Mouse (Mus musculus) layer of hippocampus, adult 2 months (tissue): ENCODE results near the gene Dgcr8. TPM values are rescaled to one million over a fixed set of nuclear protein-coding genes. Genes with fewer than 3 reads are reported as not detected.

ENCODE experiments used
- DNase-seq, 2 experiments: peaks; one replicate each; pipeline ENCODE4 v3.0.0; 2022; ENCODE audit warnings: low spot score in 2 of 2
- H3K27ac ChIP-seq: fragments of 200-600 bp; 2 replicates; pipeline ENCODE4 v1.8.1; 2022
- H3K4me3 ChIP-seq: fragments of 200-600 bp; 2 replicates; pipeline ENCODE4 v1.8.1; 2022; ENCODE audit warnings: mild to moderate bottlenecking
- CTCF ChIP-seq: fragments of 200-600 bp; conservative IDR thresholded peaks from 2 replicates; pipeline ENCODE4 v1.8.1; 2022; ENCODE audit warnings: antibody characterized with exemption, mild to moderate bottlenecking, moderate library complexity
- total RNA-seq, 2 experiments: library from RNA; stranded (reverse); gene quantifications; 2 replicates each; pipeline ENCODE4 v1.2.3; 2021

Gene Dgcr8
- total RNA-seq, 2 experiments from 2014 or later, result 46.1 to 46.7 TPM

DNA sequence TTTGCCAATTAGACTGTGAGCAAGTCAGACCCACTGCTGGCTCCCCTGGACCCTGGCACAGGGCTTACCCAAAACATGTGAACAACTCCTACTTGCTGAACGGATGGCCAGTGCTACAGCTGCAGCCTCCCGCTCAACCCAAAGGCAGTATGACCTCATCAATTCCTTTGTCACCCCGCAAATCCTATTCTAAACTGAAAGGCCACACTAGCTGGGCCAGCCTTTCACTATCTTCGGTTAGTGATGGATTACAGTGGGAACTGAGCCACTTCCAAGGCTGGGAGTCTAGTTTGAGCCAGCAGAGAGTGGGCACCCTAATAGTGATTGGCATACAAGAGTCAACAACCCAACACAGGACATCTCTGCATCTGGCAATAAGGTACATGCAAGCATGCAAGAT, 880 bp downstream of the Dgcr8 start:
- DNase-seq, result no peak
- peak overlapping the region; percentile 85 for H3K27ac ChIP-seq
- H3K4me3 ChIP-seq, result peak overlapping the region; percentile 67
- TF ChIP-seq CTCF, result no peak

DNA sequence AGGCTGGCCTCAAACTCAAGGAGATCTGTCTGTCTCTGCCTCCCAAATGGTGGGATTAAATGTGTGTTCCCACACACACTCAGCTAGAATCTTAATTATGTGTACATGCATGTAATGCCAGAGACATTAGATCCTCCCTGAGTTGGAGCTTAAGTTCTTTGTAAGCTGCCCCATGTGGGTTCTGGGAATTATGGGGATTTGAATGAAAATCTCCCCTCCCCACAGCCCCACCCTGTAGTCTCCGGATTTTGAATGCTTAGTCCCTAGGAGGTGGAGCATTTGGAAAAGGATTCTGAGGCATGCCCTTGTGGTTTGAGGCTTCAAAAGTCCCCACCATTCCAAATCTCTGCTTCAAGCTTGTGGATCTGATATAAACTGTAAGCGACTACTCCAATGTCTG, 13.9 kb downstream of the Dgcr8 start:
- no peak overlapping the region for H3K27ac ChIP-seq
- TF ChIP-seq CTCF, result no peak
- DNase-seq, result no peak
- H3K4me3 ChIP-seq, result no peak overlapping the region

DNA sequence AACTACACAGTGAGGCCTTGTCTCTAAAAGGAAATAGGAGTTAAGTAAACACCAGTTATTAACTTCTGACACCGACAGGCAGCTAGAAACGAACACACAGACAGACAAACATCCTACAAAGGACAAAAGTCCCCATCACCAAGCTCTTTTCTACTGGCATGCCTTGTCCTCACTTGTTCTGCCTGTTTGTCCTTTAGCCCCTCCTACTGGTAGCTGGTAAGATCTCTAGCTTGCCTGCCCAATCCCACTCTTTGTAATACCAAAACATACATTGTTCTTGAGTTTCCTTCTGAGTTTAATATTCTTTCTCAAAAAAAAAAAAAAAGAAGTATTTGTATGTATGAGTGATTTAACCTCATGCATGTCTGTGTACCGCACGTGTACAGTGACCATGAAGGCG, 20.9 kb downstream of the Dgcr8 start:
- TF ChIP-seq CTCF, result peak; percentile 70
- H3K27ac ChIP-seq, result no peak overlapping the region
- no peak overlapping the region for H3K4me3 ChIP-seq
- no peak for DNase-seq

DNA sequence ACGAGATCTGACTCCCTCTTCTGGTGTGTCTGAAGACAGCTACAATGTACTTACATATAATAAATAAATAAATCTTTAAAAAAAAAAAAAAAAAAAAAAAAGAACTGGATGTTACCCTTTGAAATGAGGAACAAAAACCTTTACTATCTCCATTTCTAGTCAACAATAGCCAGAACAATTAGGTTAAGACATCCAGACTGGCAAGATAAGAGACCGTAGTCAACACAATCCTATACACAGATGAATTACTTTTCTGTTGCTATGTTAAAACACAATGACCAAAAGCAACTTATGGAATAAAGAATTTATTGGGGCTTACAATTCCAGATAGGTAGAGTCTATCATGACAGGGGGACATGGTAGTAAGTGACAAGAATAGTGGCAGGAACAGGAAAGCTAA, 24.0 kb downstream of the Dgcr8 start:
- no peak for DNase-seq
- Histone ChIP-seq H3K4me3 (no peak overlapping the region), H3K27ac (no peak overlapping the region)
- no peak for TF ChIP-seq CTCF

DNA sequence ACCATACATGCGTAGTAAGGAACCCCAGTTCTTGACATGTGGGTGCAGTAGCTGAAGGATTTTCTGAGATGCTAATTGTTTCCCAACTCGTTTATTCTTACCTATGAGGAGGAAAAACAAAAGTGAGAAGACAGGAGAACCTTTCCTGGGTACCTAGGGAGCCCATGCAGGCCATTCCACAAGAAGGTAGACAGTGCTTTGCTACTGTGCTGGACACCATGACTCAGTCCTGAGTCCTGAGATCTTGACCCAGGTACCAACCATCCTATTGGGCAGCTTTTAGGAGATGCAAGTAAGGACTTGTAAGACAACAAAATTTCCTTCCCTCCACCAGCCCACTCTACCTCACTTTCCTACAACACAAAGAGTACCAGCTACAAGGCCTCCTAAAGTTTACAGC, 30.8 kb downstream of the Dgcr8 start, which contains the start of gene Gm49776:
Gm49776 (minus strand) TSS at position 101 of the 400 bp plus-strand sequence.
- DNase-seq, result no peak

DNA sequence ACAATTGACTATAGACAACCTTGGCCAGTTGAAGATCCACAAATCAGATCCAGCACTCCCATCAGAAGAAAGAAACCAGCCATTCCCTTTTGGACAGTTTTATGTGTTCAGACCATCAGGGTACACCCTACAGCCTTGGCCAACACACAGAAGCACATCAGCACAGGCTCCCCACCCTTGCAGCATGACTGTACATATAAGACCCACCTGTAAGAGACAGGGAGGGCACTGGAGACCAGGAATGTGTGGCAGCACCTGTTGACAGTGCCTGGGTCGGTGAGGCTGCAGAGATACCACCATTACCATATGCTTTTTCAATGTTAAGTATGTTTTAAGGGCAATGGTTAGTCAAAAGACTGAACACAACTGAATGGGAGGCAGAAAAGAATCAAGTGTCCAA, 35.2 kb downstream of the Dgcr8 start:
- no peak overlapping the region for H3K27ac ChIP-seq
- no peak overlapping the region for H3K4me3 ChIP-seq
- no peak for DNase-seq
- no peak for TF ChIP-seq CTCF

More for the DNA sequence above, 30.8 kb downstream of the Dgcr8 start, which contains the start of gene Gm49776:
- no peak within 1 kb of the TSS for H3K4me3 ChIP-seq
- no peak for TF ChIP-seq CTCF
- no peak within 1 kb of the TSS for H3K27ac ChIP-seq

DNA sequence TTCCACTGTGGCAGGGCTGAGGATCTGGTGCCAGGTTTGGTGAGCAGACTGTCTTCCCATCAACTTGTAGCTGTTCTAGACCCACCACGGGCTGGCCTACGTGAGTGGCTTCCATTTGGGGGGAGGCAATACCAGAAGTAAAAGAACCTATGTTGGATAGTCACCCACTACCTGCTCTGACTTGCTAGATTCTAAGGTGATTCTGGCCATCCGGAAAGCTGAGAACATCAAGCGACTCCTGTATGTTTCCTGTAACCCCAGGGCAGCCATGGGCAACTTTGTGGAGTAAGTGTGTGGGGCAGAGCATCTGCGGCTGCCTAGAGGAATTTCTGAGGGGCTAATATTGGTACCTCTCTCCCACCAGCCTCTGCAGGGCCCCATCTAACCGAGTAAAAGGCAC, 36.3 kb downstream of the Dgcr8 start:
- no peak for DNase-seq

DNA sequence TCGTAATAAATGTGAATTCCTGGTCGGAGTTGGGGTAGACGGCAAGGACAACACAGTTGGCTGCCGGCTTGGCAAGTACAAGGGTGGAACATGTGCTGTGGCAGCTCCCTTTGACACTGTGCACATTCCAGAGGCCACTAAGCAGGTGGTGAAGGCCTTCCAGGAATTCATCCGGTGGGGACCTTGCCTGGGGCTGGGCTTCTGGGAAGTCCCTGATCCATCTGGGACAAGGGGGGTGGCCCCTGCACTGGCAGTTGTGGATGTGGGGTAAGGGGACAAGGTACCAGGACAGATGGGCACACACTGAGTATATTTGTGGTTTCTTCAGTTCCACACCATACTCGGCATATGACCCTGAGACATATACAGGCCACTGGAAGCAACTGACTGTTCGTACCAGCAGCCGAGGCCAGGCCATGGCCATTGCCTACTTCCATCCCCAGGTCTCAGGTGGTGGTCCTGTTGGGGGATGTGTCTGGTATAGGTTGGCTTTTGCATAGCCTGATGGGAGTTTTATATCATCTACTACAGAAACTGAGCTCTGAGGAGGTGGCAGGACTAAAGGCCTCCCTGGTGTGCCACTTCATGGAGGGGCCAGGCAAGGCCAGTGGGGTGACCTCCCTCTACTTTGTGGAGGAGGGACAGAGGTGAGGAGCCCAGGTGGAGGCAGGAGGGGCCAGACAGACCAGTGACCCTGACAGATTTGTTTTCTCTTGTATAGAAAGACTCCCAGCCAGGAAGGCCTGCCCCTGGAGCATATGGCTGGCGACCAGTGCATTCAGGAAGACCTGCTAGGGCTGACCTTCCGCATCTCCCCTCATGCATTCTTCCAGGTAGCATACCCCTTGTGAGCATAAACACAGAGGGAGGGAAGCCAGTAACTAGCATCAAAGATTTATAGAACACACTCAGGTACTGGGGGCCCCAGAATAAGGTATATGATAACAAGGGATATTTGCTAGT, 37.9 kb downstream of the Dgcr8 start:
- TF ChIP-seq CTCF, result no peak
- 0 out of 2 replicates have a peak overlapping the region, but pooled peaks have one; percentile 19 for H3K27ac ChIP-seq
- DNase-seq, result no peak
- H3K4me3 ChIP-seq, result no peak overlapping the region; the same call in 1 of the 2 replicates

More for the DNA sequence above, 36.3 kb downstream of the Dgcr8 start:
- H3K4me3 ChIP-seq, result no peak overlapping the region
- H3K27ac ChIP-seq, result no peak overlapping the region
- no peak for TF ChIP-seq CTCF

DNA sequence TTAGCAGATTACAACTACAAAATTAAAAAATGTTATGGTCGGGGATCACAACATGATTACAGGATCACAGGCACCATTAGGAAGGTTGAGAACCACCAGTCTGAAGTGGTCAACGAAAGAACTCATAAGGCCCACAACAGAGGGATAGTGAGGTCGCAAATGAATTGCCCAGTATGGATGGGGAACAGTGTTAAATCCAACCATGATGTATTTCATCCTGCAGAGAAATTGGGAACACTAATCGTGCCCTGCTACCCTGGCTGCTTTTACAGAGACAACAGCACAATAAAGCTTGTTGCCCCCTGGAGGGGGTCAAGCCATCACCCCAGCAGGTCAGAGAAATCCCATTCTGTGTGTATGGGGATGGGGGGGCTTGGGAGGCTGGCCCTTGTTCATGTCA, 38.8 kb downstream of the Dgcr8 start:
- peak overlapping the region; percentile 96; the same call in 1 of the 2 replicates for H3K27ac ChIP-seq
- no peak for DNase-seq
- peak overlapping the region; percentile 69 for H3K4me3 ChIP-seq
- no peak for TF ChIP-seq CTCF

DNA sequence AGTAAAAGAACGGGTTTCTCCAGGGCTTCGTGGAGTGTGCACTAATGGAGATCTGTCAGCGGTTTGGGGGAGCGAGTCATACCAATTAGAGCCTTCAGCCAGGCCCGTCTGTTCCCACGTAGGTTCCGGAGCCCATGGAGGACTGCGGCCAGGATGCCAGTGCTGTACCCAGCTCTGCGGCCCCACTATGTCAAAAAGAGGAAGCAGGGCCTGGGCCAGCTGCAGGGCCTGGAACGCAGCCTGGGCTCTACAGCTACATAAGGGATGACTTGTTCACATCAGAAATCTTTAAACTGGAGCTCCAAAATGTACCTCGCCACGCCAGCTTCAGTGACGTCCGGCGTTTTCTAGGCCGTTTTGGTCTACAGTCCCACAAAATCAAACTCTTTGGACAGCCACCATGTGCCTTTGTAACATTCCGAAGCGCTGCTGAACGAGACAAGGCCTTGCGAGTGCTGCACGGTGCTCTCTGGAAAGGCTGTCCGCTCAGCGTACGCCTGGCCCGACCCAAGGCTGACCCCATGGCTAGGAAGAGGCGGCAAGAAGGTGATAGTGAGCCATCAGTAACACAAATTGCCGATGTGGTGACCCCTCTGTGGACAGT, 39.6 kb downstream of the Dgcr8 start:
- no peak for DNase-seq
- TF ChIP-seq CTCF, result no peak
- H3K27ac ChIP-seq, result peak overlapping the region; percentile 96
- peak overlapping the region; percentile 69 for H3K4me3 ChIP-seq

DNA sequence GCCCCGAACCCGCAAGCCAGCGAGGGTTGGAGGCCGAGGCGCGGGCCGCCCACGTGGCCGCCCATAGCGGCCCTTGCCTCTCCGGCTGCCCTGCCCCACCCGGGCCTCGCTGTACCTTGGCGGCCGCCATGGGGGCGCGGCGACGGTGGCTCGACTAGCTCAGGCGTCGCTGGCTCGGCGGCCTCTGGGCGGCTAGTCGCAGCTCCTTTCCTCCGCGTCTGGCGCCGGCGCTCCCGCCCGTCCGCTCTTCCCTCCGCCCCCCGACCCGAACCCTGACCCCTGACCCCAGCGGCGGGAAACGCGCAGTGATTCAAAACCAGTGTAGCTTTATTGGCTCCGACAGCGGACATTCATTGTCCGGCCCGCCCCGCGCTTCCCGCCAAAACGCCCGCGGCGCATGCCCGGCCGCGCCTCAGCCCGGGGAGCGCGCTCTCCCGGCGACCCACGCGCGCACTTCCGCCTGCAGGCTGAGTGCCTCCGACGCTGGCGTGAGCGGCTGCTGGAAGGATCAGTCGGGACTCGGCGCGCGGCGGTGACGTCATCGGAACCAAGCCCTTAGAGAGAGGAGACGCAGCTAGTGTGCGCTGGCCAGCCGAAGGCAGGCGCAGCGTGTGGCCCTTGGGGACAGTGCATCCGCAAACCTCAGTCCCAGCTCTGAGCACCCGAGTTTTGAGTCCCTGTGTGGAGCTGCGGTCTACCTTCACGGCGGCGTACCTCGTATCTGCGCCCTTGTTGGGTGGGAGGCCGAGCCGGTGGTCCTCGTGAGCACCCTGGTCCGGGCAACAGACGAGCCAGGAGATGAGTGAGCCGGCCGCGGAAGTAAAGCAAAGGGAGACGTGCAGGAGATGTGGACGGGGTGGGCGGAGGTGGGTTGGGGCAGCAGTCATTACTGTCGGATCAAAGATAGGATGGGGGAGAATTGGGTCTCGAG, 40.3 kb downstream of the Dgcr8 start, which contains the start of the genes Trmt2a and Ranbp1:
Trmt2a (plus strand) TSS at position 247 of the 931 bp plus-strand sequence.
Ranbp1 (minus strand) TSS at position 300 of the 931 bp plus-strand sequence.
- peak; percentile 97 to 98 for DNase-seq

More for the DNA sequence above, 40.3 kb downstream of the Dgcr8 start, which contains the start of the genes Trmt2a and Ranbp1:
- H3K27ac ChIP-seq, result peak within 1 kb of the TSS; percentile 96
- H3K4me3 ChIP-seq, result peak within 1 kb of the TSS; percentile 69
- 0 out of 2 replicates have a peak, but pooled peaks have one; percentile 22 for TF ChIP-seq CTCF
